Mouse (Mus musculus) left cerebral cortex, adult 11 months (tissue): ENCODE measurements at regions not wholly inside any gene's neighbourhood (a gene's known extent, or its start where the extent isn't known, plus 50 kb on each side); places are given as distances from the start of the nearest gene placed in this dataset.
A peak's percentile ranks its signal among the peaks of the same experiment; 100 is the strongest.

Experiments used
- DNase-seq: peaks from one replicate; pipeline ENCODE4 v3.0.0; 2022; ENCODE audit warnings: low spot score

- DNase-seq, result no peak
Observed at GRCm38 (mm10) chr16:52601068-52601829, 147.4 kb upstream of the Alcam start.

- no peak for DNase-seq
Observed at GRCm38 (mm10) chr16:52598232-52598631, 144.4 kb upstream of the Alcam start.

DNA sequence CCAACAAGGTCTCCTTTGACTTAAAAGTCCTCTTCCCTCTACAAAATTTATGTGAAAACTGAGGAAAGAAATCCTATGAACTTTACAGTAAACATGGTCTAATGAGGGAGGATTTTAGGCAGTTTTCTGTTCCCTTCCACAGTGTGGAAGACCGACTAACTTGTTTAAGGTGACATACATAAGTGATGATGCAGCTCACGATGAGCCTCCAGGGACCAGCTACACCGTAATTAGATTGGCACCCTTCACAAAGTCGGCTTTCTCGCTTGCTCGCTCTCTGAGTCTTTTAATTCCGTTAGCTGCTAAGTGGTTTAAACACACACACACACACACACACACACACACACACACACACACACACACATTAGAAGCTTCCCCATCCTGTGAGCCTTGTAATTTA is 143.3 kb upstream of the Alcam start:
- DNase-seq, result no peak

GRCm38 (mm10) chr16:52588291-52588781 is 134.5 kb upstream of the Alcam start:
- DNase-seq, result no peak

DNA sequence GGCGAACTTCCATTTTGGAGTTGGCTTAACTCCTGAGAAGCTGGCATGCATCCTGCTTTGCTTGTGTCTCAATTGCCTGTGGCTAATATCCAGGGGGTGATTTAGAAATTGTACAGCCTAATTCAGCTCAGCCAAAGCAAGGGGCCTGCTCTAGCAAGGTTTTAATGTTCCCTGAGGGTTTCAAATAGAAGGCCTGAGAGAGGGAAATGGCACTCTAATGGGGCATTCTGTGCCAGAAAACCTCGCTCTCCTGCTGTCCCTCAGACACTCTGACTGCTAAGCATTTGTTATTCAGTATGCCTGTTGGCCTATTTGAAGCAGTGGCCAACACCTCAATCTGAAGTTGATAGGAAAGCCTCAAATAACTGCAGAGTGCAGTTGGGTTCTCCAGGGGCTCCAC is 115.2 kb upstream of the Alcam start:
- DNase-seq, result peak; percentile 1

DNA sequence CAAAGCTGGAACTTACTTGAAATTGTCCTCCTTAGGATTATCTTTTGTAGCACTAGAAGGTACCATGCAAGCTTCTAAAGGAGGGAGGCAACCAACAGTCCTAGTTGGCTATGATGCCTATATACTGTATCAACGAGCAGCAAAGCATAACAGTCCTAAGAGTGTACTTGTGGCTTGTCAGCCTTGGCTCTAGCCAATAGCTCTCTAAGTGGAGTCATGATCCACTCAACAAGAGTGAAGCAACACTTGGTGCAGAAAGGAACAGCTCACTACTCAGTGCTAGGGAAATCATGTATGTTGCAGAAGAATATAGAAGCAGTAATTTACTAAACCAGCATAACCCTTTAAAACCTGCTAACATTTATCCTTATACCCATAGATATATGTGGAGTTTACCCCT is 82.4 kb upstream of the Alcam start:
- DNase-seq, result no peak

DNA sequence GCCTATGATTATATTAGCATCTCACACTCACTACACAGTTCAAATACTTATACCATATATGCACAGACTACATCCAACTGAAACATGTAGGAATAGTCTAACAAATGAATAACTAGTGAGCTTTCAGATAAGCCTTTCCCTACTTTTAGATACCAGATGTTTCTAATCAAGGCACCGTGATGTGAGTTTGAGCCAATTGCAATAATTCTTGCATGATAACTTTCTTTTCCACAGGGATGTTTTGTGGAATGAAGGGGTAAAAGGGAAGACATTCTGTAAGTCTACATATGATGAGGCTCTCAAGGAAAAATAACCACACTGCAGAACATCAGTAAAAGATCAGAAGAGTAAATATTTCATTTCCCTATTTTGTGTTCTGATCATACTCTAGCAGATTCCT is 80.7 kb upstream of the Alcam start:
- DNase-seq, result no peak

DNA sequence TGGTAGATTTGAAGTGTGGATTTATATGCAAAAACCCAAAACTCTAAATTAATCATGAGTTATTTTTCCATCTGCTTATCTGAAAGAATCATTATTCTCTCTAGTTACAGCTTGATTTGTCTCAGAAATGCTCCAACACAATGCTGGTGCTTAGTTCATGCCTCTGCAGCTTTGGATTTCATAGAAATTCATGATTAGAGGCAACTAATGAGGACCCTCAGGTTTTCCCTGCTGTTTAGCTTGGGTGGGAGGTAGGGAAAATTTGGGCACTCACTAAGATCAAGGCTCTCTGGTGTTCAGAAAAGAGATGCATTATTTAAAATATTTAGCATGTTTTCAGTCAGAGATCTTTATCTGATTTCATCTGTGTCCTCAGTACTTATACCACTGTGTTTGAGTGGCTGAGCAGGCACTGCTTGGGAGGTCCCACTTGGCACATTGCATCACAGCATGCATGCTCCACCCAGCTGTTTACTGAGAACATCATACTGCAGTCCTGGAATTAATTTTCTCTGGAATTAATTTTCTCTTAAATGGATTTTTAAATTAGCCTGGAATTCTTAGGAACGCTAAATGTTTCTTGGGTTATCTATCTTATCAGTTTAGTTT is 78.7 kb upstream of the Alcam start:
- DNase-seq, result no peak

GRCm38 (mm10) chr16:52513546-52514409 is 59.9 kb upstream of the Alcam start:
- DNase-seq, result peak; percentile 4

- DNase-seq, result no peak
Observed at GRCm38 (mm10) chr16:52508633-52509379, 54.9 kb upstream of the Alcam start.
